Mouse (Mus musculus) olfactory bulb, adult 2 months (tissue): ENCODE results near the gene Erc2.

Experiments
- CTCF ChIP-seq: fragments of 200-500 bp; IDR thresholded peaks from 2 replicates; pipeline ENCODE4 v1.5.1; 2012; ENCODE audit warnings: low read depth, mild to moderate bottlenecking, low read length, moderate library complexity; ENCODE audit not compliant: insufficient read depth
- POLR2A ChIP-seq: fragments of 200-500 bp; IDR thresholded peaks from 2 replicates; pipeline ENCODE4 v1.6.1; 2012; ENCODE audit warnings: mild to moderate bottlenecking, low read depth, low read length, moderate library complexity; ENCODE audit not compliant: insufficient read depth

DNA sequence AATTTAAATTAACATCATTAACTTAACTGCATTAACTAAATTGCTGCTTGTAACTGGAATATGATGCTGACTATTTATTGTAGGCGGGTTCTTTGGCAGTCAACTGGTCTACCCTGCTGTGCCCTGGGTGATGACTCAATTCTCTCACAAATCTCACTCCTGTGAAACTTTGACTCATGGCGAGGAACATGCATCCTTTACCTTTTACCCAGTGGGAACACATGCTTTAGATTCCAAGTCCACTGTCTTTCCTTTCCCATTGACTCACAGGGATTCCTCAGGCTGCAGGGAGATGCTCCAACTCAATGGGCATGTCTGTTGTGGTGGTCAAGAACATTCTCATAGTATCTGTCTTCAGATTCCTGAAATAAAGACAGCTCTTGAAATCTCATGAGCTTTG is 14.3 kb downstream of the Erc2 start:
- no peak for TF ChIP-seq CTCF
- TF ChIP-seq POLR2A, result no peak
